Mouse (Mus musculus) ovary, postnatal 36 days (tissue): Measurements from ENCODE around the gene Ube2o.
"Not testable (repeated sequence)": the region's sequence is repeated elsewhere in the genome, so short reads cannot be mapped to it uniquely, and the experiment has no call there.

ENCODE experiments used
- DNase-seq: peaks from one replicate; pipeline ENCODE4 v3.0.0; 2022; ENCODE audit warnings: low spot score, mixed read lengths

The Ube2o gene

DNA sequence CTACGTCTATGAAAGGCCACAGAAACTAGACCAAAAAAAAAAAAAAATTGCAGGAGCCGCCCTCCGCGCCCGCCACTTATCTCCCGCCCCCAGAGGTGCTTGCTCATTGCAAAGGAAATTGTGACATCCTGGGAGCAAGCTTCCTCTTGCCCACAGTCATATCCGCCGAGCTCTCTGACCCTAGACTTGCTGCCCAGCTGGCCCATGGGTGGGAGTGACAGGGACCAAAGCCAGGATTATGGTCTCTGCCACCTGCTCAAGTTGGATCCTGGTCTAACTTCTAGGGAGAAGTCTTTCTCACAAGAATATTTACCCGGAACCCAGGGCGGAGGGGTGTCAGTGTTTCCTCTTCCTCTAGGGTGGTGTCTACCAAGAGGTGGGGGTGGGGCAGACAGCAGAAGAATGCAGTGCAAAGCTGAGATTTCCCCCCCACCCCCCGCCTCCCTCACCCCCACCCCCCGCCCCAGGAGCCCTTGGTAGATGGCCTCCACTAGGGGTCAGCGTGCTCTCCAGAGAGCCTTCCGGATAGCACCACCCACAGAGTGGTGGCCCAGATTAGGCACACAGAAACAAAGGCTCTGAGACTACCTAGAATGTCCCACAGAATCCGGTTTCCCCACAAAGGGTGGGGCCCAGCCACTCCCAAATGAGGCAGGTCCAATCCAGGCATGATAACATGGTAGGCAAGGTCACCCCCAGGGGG lies 34.6 kb upstream of the Ube2o start:
- DNase-seq, result peak; percentile 60

DNA sequence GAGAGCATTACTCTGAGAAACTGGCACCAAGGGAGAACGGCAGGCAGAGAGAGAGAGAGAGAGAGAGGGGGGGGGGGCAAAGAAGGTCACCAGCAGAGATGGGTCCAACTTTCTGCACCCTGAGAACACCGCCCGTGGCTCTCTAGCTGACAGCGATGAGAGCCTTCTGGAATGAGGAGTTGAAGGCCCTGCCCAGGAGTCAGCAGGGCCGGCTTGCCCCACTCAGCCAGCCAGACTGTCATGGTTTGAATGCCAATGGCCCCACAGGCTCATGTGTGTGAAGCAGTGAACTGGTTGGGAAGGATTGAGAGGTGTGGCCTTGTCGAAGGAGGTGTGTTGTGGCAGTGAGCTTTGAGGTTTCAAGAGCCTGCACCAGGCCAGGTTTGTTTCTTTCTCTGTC lies 32.0 kb upstream of the Ube2o start:
- DNase-seq, result no peak

DNA sequence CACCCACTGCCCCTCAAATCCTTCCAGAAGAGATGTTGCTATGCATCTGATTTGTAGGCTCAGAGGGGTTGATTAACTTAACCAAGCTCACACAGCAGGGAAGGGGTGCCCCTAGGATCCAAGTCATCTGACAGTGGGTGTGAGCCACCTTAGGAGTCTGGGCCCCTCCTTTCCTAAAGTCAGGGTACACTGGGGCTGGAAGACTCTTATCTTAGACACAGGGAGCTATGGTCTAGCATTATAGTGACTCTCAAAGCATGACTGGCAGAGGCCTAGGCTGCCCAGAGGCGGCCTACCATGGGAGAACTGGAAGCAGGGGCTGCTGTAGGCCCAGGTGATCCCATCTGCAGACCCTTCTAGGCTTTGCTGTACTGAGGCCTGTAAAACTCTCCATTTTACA lies 31.3 kb upstream of the Ube2o start:
- no peak for DNase-seq

DNA sequence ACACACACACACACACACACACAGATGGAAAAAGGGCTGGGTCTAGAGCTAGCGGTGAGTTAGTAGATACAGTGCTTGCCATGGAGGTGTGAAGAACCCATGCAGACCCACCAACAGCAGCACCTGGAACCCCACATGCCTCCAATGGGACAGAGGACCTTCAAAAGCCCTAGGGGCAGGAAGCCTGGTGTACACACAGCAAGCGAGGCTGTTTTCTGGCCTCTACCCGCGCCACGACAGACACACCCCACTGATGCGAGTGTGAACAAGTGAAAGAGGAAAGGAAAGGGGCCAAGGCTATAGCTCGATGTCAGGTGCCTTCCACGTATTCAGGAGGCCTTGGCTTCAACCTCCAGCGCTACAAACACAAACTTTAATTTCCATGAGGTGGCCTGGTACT lies 30.6 kb upstream of the Ube2o start:
- DNase-seq, result no peak

DNA sequence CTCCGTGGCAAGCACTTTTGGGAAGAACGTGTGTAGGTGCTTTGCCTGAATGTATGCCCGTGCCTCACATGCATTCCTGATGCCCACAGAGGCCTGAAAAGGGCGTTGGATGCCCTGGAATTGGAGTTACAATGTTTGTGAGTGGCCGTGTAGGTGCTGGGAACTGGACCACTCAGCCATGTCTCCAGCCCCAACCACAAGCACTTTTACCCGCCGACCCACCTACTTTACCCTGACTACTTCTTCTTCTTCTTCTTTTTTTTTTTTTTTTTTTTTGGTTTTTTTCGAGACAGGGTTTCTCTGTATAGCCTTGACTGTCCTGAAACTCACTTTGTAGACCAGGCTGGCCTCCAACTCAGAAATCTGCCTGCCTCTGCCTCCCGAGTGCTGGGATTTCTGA lies 29.9 kb upstream of the Ube2o start:
- not testable (repeated sequence) for DNase-seq

DNA sequence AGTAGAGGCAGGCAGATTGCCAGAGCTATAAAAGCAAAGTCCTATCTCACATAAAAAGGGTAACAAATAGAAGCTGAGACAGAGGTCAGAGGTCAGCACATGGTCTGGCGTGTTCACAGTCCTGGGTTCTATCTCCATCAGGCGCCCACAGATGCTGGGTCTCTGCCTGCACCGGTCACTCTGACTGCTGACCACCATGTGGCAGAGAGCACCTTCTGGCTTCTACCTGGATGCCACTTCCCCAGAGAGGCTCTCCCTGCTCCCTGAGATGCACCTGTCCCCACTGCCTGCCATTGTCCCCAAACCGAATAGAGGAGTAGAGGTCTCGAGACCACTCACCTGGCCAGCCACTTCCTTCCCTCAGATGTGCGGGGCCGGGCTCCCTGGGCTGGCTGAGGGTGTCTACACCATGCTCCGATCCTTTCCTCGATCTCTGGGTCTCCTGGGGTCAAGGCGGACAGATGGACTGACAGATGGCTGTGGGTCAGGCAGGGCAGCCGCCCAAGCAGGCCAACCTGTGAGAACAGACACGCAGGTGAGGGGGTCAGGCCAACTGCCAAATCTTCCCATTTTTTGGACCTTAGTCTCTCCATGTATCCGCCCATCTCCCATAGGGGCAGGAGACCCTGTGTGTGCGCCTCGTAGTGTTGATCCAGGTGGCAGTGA lies 28.9 kb upstream of the Ube2o start:
- DNase-seq, result no peak

DNA sequence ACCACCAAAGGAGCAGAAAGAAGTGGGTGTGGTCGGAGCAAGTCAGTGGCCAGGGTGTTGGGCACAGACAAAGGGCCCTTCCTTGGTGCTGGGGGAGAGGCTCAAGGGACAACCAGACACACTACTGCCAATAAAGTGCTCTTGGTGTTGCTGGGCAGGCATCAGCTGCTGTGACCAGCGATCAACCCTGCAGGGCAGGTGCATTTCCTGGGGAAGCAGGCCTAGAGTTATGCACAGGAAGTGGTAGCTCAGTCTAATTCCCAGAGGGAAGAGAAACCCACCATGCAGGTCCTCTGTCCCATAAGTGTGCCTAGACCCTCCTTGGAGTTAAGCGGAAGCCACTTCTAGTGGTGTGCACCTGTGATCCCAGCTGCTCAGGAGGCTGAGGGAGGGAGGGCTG lies 26.5 kb upstream of the Ube2o start:
- no peak for DNase-seq

DNA sequence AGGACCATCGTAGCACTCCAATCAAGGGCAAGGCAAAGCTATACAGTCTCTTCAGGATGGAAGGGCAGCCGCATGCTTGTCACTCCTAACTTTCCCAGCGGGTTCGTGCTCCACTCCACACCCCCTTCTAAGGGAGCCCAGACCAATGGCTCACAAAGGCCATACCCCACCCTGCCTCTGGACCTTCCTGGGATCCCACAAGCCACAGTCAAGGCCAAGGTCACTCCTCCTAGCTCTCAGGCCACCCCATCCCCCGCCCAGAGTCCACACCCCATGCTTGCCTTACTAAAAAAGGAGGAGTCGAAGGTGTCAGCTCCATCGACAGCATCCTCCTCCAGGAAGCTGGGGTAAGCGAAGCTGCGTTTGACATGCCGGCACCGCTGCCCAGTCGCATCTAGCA lies 22.9 kb upstream of the Ube2o start:
- DNase-seq, result no peak

DNA sequence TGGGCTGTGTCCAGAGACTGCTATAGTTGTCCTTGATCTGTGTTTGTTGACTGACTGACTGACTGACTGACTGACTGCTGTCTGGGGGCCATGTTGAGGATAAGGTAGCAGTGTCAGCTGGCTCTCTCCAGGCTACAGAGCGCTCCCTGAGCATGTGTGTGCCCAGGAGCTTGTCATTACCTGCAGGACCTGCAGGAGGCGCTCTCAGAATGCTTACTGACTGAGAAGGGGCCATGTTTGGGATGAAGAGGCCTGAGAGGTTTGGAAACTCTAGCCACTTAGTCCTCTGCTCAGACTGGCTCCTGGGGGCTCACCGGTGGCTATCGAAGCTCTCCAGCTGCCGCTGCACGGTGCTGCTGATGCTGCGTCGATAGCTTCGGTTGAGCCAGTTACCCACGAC lies 22.1 kb upstream of the Ube2o start:
- no peak for DNase-seq

DNA sequence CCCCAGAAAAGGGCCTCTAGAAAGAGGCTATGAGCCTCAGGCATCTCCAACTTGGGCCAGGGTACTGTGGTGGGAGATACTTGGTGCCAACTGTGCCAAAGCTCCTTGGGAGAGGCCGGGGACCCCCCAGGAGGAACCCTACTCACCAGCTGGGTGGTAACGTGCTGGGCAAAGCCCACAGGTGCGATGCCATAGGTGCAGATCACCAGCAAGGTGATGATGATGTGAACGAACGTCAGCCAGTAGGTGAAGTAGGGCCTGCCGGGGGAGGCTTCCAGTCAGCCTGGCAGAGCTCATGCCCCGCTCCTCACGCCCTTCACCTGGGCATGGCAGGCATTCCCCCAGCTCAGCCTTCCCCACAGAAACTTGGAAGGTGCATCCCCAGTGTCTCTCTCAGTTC lies 20.8 kb upstream of the Ube2o start:
- DNase-seq, result no peak

DNA sequence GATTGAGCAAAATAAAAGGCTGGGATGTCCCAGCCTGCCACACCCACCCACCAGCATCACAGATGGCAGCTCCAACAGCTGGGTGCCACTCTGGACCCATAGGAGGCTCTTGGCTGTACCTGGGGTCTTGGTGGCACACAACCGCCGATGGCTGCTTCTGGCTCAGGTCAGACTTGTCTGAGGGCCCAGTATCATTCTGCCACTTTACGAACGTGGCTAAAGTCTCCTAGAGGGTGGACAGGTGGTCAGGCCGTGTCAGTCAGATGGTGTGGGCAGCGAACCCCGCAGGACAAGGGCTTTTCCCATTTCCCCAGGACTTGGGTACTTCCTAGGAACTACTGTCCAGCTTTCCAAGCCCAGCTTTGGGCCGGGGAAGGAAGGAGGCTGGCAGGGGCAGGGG lies 19.9 kb upstream of the Ube2o start:
- DNase-seq, result no peak

DNA sequence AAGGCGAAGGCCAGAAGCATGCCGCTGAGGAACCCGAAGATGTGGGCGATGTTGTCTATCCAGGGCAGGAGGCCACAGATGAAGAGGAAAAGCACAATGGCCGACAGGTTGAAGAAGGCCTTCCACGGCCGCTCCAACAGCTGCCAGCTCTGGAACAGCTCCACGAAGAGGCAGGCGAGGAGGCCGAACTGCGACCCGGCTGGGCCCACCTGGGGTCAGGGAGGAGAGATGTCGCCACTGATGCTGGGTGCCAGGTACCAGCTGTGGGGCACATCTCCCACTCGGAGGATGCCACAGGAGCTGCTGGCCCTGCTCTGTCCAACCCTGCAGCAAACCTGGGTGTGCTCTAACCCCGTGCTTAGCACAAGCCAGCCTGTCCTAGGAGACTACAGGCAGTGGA lies 18.0 kb upstream of the Ube2o start:
- DNase-seq, result no peak

DNA sequence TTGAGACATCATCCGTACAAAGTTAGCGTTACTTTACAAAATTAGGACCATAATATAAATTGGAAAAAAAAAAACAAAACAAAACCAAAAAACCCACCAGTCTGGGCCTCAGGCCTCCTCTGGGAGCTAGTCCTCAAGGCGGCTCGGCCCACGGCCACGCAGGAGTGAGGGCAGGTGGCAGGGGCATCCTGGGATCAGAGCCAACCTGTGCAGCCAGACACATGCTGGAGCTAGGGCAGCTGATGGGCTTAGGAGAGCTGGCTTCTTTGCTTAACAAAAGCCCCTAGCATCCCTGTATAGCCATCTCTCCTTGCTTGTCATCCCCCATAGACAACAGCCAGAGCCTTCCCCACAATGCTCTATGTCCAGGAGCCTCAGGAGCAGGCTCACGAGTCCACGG lies 16.9 kb upstream of the Ube2o start:
- DNase-seq, result no peak

DNA sequence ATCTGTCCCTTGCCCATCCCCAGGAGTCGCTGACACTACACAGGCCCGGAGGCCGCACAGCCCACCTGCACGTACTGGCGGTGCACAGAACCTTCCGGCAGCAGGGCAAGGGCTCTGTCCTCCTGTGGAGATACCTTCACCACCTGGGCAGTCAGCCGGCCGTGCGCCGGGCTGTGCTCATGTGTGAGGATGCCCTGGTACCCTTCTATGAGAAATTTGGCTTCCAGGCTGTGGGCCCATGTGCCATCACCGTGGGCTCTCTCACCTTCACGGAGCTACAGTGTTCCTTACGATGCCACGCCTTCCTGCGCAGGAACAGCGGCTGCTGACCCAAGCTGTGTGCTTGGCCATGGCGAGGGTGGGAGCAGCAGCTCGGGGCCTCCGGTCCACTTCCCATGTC lies 15.5 kb upstream of the Ube2o start:
- DNase-seq, result no peak

DNA sequence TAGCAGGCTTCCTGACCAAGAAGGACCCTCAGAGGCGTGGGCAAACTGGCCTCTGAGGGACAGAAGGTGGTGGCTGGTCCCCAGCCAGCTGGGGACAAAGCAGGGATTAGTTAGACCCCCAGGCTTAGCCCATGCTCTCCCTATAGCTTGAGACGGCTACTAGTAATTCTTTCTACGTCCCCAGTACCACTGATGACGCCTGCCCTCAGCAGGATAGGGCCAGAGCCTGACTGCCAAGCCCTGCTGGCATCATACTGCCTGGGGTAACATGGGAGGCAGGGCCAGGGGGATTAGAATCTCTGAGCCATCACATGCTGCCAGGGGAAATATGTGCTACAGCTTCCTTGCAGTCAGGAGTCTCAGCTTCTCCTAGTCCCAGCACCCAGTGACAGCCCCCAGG lies 12.1 kb upstream of the Ube2o start:
- no peak for DNase-seq

DNA sequence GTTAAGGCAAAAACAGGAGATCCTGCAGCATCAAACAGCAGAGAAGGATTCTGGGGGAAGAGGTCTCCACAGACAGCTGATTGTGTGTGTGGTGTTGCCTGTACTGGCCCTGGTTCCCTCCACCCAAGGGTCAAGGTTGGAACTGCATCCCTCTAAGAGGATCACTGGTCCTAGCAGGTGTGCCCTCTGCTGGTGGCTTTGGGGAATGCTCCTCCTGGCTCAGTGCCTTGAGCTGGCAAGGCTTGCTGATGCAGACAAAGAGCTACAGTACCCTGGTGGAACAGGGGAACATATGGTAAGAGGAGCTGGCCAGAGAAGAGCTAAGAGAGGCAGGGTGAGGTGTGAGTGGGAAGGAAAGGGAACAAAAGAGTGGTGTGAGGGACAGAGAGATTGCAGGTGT lies 11.2 kb upstream of the Ube2o start:
- peak; percentile 91 for DNase-seq

DNA sequence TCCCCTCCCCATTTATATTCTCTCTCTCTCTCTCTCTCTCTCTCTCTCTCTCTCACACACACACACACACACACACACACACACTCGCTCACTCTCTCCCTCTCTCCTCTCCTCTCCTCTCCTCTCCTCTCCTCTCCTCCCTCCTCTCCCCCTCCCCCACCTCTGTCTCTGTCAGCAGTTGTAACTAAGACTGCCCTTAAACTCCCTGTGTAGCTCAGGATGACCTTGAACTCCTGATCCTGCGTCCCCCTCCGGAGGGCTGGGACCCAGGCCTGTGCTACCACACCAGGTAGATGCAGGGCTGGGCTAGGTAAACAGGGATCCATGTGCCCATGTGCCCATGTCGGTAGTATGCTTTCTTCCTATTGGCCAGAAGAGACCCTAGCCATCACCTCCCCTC lies 10.4 kb upstream of the Ube2o start:
- DNase-seq, result no peak

DNA sequence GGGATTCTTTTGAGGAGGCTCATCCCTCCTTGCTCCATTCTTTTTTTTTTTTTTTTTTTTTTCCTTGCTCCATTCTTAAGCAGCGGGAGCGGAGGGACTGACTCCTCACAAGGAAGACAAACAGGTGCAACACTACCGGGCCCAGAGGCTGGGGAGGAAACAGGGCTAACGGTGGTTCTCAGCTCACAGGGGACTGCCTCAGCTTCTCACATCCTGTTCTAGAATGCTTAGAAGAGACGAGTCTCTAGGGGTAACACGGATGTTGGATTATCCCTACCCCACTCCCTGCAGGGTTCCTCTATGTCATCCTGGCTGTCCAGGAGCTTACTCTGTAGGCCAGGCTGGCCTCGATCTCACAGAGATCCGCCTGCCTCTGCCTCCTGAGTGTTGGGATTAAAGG lies 8.3 kb upstream of the Ube2o start:
- DNase-seq, result no peak

DNA sequence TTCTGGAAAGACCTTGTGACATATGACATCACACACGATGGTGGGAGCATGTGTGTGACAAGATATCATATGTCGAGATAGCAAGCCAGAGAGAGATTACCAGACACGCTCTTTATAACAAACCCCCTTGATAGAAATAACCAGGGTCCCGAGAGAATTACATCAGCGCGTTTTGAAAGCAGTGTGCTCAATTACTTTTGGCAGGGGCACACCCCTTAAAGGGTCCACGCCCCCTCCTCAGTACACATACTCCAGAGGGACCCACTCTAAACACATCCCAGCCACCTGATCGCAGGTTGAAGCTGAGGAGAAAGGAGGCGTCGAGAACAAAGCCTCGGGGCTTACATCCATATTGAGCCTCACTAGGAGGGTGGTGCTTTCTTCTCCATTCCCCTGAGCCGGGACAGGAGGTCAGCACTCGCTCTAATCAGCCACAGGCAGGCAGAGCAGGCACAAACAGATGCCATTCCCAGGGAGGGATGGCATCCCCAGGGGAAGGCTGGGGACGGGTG lies 7.8 kb upstream of the Ube2o start:
- DNase-seq, result no peak

DNA sequence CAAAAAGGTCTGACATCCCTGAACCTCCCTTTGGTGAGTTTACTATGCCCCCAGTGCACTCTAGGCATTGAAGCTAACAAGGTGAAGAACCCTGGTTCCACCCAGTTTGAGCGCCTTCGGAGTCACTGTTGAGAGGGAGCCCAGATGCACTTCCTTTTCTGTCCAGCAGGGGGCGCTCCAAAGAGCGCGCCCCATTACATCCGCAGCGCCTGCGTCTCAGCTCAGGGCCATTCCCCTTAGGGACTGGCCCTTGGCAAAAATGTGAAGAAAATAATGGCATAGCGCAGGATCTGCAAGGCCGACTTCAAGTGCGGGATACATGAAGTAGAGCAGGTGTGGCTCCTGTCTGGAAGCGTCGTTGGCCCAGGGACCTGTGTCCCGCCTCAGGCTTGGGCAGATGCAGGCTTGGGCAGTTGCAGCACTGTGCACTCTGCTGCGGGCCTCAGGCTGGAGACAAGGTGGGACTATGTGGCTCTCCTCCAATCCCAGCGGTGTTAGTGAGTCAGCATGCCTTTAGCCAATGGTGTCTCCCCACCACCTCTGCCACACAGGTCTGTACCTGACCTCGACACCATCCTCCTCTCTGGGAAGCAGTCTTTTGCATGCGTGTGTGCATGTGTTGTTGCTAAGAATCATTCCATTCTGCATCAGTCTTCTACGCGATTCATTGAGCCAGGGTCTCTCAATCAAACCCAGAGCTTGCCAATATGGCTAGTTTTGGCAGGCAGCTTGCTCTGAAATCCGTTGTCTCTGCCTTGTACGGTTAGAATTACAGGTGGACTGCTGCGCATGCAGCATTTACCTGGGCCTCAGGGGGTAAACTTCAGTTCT lies 5.8 kb upstream of the Ube2o start:
- DNase-seq, result peak; percentile 71

DNA sequence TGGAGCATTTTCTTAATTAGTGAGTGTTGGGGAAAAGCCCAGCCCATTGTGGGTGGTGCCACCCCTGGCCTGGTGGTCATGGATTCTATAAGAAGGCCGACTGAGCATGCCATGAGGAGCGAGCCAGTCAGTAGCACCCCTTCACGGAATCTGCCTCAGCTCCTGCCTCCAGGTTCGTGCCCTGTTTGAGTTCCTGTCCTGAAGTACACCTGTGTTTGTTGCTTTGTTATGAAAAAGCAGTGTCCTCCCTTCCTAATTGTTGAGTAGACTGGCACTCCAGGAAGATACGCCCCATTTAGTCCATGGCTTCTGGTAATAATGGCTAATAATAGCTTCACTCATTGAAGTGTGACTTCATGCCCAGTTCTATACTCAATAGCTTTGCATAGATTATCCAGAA lies 5.1 kb upstream of the Ube2o start, which contains the start of gene Aanat:
Gene Aanat (plus strand): TSS at position 123 of the 400 bp plus-strand sequence.
- DNase-seq, result no peak

DNA sequence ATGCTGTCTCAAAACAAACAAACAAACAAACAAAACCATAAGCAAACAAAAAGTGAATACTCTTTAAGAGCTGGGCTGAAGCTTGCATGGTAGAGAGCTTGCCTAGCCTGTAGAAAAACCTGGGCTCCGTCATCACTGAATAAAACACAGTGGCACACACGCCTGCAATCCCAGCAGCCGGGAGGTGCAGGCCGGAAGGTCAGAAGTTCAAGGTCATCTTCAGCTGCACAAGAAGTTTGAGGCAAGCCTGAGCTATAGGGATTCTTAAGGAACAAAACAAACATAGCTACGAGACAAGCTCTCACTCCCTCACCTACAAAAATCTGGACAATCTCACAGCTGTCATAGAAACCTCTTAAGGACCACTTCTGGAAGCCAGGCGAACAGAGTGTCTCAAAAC lies 4.4 kb upstream of the Ube2o start:
- no peak for DNase-seq
